Mouse (Mus musculus): ENCODE data around the gene Dpf3. TPM values are rescaled to one million over a fixed set of nuclear protein-coding genes. Genes with fewer than 3 reads are reported as not detected.

Gene Dpf3
- total and polyA plus RNA-seq, 2 experiments from 2014 or later, result 5.2 to 15.3 TPM

DNA sequence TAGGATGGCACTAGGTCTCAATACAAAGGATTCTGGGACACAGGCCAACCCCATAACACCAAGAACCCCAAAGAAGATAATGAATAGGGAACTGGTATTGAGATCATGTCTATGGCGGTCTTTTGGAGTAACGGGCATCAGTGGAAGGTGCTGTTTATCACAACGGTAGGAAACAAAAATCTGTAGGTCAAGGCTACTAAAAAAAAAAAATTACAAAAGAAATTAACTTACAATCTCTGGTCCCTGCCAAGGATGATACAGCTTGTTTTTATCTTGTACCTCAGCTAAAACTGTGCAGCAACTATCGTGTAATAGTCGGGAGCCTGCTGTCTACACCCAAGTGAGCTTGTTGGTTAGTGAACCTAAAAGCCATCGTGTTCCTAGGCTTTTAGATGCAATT, 9.2 kb upstream of the Dpf3 start:
- H3K4me1 ChIP-seq (ENCODE audit: control insufficient read depth, insufficient read depth), result no peaks in the 10 kb centered on the region
- DNase-seq (ENCODE audit: low spot score), result no peak
- TF ChIP-seq CTCF (IDR thresholded peaks at IDR 0.05; ENCODE audit: low read depth), result no peak
- no peak for TF ChIP-seq EP300 (IDR thresholded peaks at IDR 0.05; ENCODE audit: low read depth)
- no peak overlapping the region for H3K9ac ChIP-seq (replicated peaks; ENCODE audit: low read depth, low read length)
- H3K27me3 ChIP-seq (ENCODE audit: control insufficient read depth, insufficient read depth, low read length), result no peaks in the 10 kb centered on the region
- H3K36me3 ChIP-seq (replicated peaks; ENCODE audit: control insufficient read depth, insufficient read depth, low read length), result no peaks in the 10 kb centered on the region
- H3K9me3 ChIP-seq (replicated peaks; ENCODE audit: control insufficient read depth, low read length), result no peaks in the 10 kb centered on the region
- ATAC-seq (ENCODE audit: insufficient read depth, low read depth), result no peak
- H3K4me2 ChIP-seq (ENCODE audit: low read depth, low read length), result no peak overlapping the region
- no peak overlapping the region for H3K4me3 ChIP-seq (ENCODE audit: low read depth, low read length)
- 85% methylated on average over 6 of the region's 6 CpGs for WGBS
- H3K27ac ChIP-seq (ENCODE audit: low read depth), result no peak overlapping the region

DNA sequence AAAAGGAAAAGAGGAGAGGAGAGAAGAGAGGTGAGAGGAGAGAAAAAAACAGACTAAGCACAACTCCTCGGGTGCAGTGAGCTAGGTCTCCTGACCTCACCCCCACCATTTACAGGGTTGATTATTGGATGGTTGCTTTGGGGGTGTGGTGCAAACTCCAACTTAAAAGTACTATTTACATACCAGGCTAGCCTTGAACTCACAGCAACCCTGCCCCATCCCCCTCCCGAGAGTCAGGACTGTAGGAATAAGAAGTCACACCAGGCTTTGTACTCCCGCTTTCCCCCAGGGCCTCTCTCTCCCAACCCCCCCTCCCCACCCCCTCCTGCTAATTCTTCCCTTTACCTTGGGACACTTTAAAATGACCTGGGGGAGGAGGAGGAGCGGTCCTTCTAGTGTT, 8.8 kb upstream of the Dpf3 start:
- Histone ChIP-seq H3K36me3 (replicated peaks; ENCODE audit: control insufficient read depth, insufficient read depth, low read length) (no peaks in the 10 kb centered on the region), H3K27me3 (ENCODE audit: control insufficient read depth, insufficient read depth, low read length) (no peaks in the 10 kb centered on the region), H3K9me3 (replicated peaks; ENCODE audit: control insufficient read depth, low read length) (peaks cover 3% of the 10 kb centered on the region), H3K4me3 (ENCODE audit: low read depth, low read length) (no peak overlapping the region), H3K4me1 (ENCODE audit: control insufficient read depth, insufficient read depth) (no peaks in the 10 kb centered on the region), H3K27ac (ENCODE audit: low read depth) (no peak overlapping the region), H3K9ac (replicated peaks; ENCODE audit: low read depth, low read length) (no peak overlapping the region), H3K4me2 (ENCODE audit: low read depth, low read length) (no peak overlapping the region)
- DNase-seq (ENCODE audit: low spot score) (no peak), ATAC-seq (ENCODE audit: insufficient read depth, low read depth) (no peak)
- TF ChIP-seq EP300 (IDR thresholded peaks at IDR 0.05; ENCODE audit: low read depth) (no peak), CTCF (IDR thresholded peaks at IDR 0.05; ENCODE audit: low read depth) (no peak)
- 82% methylated on average over 4 of the region's 4 CpGs for WGBS

GRCm38 (mm10) chr12:83495961-83496282, 8.4 kb upstream of the Dpf3 start:
- DNase-seq (ENCODE audit: low spot score) (no peak), ATAC-seq (ENCODE audit: insufficient read depth, low read depth) (no peak)
- H3K4me3 ChIP-seq (ENCODE audit: low read depth, low read length), result no peak overlapping the region
- H3K4me1 ChIP-seq (ENCODE audit: control insufficient read depth, insufficient read depth), result no peaks in the 10 kb centered on the region
- no peaks in the 10 kb centered on the region for H3K36me3 ChIP-seq (replicated peaks; ENCODE audit: control insufficient read depth, insufficient read depth, low read length)
- 61% methylated on average over 9 of the region's 9 CpGs for WGBS
- H3K27me3 ChIP-seq (ENCODE audit: control insufficient read depth, insufficient read depth, low read length), result no peaks in the 10 kb centered on the region
- peaks cover 6% of the 10 kb centered on the region for H3K9me3 ChIP-seq (replicated peaks; ENCODE audit: control insufficient read depth, low read length)
- no peak overlapping the region for H3K9ac ChIP-seq (replicated peaks; ENCODE audit: low read depth, low read length)
- no peak overlapping the region for H3K27ac ChIP-seq (ENCODE audit: low read depth)
- TF ChIP-seq CTCF (IDR thresholded peaks at IDR 0.05; ENCODE audit: low read depth), result no peak
- TF ChIP-seq EP300 (IDR thresholded peaks at IDR 0.05; ENCODE audit: low read depth), result no peak
- H3K4me2 ChIP-seq (ENCODE audit: low read depth, low read length), result no peak overlapping the region

GRCm38 (mm10) chr12:83495248-83495960, 7.9 kb upstream of the Dpf3 start:
- no peak overlapping the region for H3K27ac ChIP-seq (ENCODE audit: low read depth)
- no peak overlapping the region for H3K9ac ChIP-seq (replicated peaks; ENCODE audit: low read depth, low read length)
- H3K9me3 ChIP-seq (replicated peaks; ENCODE audit: control insufficient read depth, low read length), result peaks cover 6% of the 10 kb centered on the region
- TF ChIP-seq EP300 (IDR thresholded peaks at IDR 0.05; ENCODE audit: low read depth), result no peak
- TF ChIP-seq CTCF (IDR thresholded peaks at IDR 0.05; ENCODE audit: low read depth), result no peak
- WGBS, result 63% methylated on average over 4 of the region's 4 CpGs
- H3K4me1 ChIP-seq (ENCODE audit: control insufficient read depth, insufficient read depth), result no peaks in the 10 kb centered on the region
- no peaks in the 10 kb centered on the region for H3K27me3 ChIP-seq (ENCODE audit: control insufficient read depth, insufficient read depth, low read length)
- H3K4me3 ChIP-seq (ENCODE audit: low read depth, low read length), result no peak overlapping the region
- H3K36me3 ChIP-seq (replicated peaks; ENCODE audit: control insufficient read depth, insufficient read depth, low read length), result no peaks in the 10 kb centered on the region
- ATAC-seq (ENCODE audit: insufficient read depth, low read depth) (no peak), DNase-seq (ENCODE audit: low spot score) (no peak)
- no peak overlapping the region for H3K4me2 ChIP-seq (ENCODE audit: low read depth, low read length)

- H3K4me3 ChIP-seq (ENCODE audit: low read depth, low read length), result no peak overlapping the region
- WGBS, result 81% methylated on average over 9 of the region's 9 CpGs
- ATAC-seq (ENCODE audit: insufficient read depth, low read depth) (no peak), DNase-seq (ENCODE audit: low spot score) (no peak)
- no peaks in the 10 kb centered on the region for H3K36me3 ChIP-seq (replicated peaks; ENCODE audit: control insufficient read depth, insufficient read depth, low read length)
- H3K4me1 ChIP-seq (ENCODE audit: control insufficient read depth, insufficient read depth), result 0 out of 2 replicates have a peak, but pooled peaks cover 2% of the 10 kb centered on the region
- no peak for TF ChIP-seq EP300 (IDR thresholded peaks at IDR 0.05; ENCODE audit: low read depth)
- no peak for TF ChIP-seq CTCF (IDR thresholded peaks at IDR 0.05; ENCODE audit: low read depth)
- no peaks in the 10 kb centered on the region for H3K27me3 ChIP-seq (ENCODE audit: control insufficient read depth, insufficient read depth, low read length)
- H3K9me3 ChIP-seq (replicated peaks; ENCODE audit: control insufficient read depth, low read length), result peaks cover 6% of the 10 kb centered on the region
- no peak overlapping the region for H3K4me2 ChIP-seq (ENCODE audit: low read depth, low read length)
- no peak overlapping the region for H3K27ac ChIP-seq (ENCODE audit: low read depth)
- no peak overlapping the region for H3K9ac ChIP-seq (replicated peaks; ENCODE audit: low read depth, low read length)
Measured at GRCm38 (mm10) chr12:83494196-83494595, 6.7 kb upstream of the Dpf3 start.

DNA sequence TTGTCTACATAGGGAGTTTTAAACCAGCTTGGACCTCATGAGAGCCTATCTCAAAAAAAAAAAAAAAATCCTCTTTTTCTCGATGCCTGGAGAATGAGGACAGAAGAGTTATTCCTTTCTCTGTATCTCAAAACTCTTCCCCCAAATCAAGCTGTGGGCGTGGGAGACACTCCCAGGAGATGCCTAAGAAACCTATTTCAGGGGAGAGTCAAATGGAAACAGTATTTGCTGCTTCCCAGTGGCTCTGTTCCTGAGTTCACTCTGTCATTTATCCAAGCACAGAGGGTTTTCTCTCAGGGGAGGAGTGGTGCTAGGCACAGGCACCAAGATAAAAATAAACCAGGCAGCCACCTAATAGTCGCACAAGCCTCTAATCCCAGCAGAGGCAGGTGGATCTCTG, 5.3 kb upstream of the Dpf3 start:
- 48% methylated on average over 3 of the region's 3 CpGs for WGBS
- no peaks in the 10 kb centered on the region for H3K36me3 ChIP-seq (replicated peaks; ENCODE audit: control insufficient read depth, insufficient read depth, low read length)

More for the DNA sequence above, 5.3 kb upstream of the Dpf3 start:
- Histone ChIP-seq H3K27me3 (ENCODE audit: control insufficient read depth, insufficient read depth, low read length) (no peaks in the 10 kb centered on the region), H3K9me3 (replicated peaks; ENCODE audit: control insufficient read depth, low read length) (peaks cover 6% of the 10 kb centered on the region), H3K27ac (ENCODE audit: low read depth) (no peak overlapping the region), H3K4me1 (ENCODE audit: control insufficient read depth, insufficient read depth) (0 out of 2 replicates have a peak, but pooled peaks cover 5% of the 10 kb centered on the region), H3K9ac (replicated peaks; ENCODE audit: low read depth, low read length) (no peak overlapping the region), H3K4me3 (ENCODE audit: low read depth, low read length) (no peak overlapping the region), H3K4me2 (ENCODE audit: low read depth, low read length) (no peak overlapping the region)
- no peak for DNase-seq (ENCODE audit: low spot score)
- TF ChIP-seq EP300 (IDR thresholded peaks at IDR 0.05; ENCODE audit: low read depth), result no peak
- no peak for TF ChIP-seq CTCF (IDR thresholded peaks at IDR 0.05; ENCODE audit: low read depth)
- ATAC-seq (ENCODE audit: insufficient read depth, low read depth), result no peak
